Mouse (Mus musculus) hindlimb bud, embryonic 11.5 days (tissue): ENCODE data around the gene Rab22a.
"Not testable (repeated sequence)": the region's sequence is repeated elsewhere in the genome, so short reads cannot be mapped to it uniquely, and the experiment has no call there.

Source experiments
- DNase-seq: peaks from one replicate; pipeline ENCODE4 v3.0.0-alpha.2; 2012; ENCODE audit warnings: low read depth, low spot score; ENCODE audit errors: extremely low spot score

Rab22a gene

DNA sequence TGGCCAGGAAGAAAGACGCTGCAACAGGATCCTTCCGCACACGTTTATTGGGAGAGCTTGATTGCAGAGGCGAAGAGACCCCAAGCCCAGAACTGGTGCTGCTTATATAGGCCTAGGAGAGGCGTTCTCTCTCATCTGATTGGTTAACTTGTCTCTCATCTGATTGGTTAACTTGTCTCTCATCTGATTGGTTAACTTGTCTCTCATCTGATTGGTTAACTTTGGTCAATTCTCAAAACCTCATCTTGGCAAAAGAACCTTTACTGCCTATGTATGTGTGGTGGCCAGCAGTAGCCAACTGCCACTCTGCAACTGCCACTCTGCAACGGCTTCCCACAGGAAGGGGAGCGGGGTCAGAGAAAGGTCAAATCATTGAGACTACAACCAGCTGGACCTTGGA, 59.6 kb downstream of the Rab22a start, which contains the start of gene 1700010B08Rik:
TSS of gene 1700010B08Rik (plus strand) at position 301 of the 400 bp plus-strand sequence.
- not testable (repeated sequence) for DNase-seq

DNA sequence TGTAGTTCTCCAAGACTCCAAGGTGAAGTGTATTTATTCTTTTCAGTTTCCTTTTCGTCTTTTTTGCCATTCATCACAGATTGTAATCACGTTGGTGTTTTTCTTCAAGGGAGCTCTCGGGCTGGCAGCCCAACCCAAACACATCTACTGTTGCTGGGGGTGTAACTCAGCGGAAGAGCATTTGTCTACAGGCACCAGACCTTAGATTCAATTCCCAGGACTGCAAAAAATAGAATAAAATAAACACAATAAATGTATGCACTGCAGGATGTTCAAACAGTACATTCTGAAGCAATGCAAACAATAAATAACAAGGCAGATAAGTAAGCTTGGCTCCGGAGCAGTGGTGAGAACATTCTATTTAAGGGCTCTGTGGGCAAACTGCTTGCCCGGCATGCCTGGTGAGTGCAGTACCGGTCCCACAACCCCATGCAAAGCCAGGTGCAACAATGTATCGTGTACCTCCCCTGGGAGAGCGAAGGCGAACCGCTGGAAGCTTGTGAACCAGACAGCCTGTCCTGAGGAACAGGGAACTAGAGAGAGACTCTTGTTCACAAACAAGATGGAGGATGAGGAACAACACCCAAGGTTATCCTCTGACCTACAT, 62.8 kb downstream of the Rab22a start:
- DNase-seq = no peak

DNA sequence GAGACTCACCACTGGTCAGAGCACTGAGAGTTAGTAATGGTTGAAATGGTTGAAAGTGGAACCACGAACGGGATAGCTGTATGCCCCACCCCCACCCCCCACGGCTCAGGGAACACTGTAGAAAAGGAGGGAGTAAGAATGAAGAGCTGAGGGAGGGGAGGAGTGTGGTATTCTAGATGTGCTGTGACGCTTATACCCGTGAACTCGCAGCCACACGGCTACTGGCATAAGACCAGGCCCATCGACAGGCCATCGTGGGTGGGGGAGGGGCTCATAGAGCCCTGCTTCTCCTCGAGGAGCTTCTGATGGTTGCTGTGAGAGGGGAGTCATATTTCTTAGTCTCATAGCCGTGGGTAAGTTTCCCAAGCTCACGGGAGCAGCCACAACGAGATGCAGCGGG, 64.8 kb downstream of the Rab22a start:
- no peak for DNase-seq

DNA sequence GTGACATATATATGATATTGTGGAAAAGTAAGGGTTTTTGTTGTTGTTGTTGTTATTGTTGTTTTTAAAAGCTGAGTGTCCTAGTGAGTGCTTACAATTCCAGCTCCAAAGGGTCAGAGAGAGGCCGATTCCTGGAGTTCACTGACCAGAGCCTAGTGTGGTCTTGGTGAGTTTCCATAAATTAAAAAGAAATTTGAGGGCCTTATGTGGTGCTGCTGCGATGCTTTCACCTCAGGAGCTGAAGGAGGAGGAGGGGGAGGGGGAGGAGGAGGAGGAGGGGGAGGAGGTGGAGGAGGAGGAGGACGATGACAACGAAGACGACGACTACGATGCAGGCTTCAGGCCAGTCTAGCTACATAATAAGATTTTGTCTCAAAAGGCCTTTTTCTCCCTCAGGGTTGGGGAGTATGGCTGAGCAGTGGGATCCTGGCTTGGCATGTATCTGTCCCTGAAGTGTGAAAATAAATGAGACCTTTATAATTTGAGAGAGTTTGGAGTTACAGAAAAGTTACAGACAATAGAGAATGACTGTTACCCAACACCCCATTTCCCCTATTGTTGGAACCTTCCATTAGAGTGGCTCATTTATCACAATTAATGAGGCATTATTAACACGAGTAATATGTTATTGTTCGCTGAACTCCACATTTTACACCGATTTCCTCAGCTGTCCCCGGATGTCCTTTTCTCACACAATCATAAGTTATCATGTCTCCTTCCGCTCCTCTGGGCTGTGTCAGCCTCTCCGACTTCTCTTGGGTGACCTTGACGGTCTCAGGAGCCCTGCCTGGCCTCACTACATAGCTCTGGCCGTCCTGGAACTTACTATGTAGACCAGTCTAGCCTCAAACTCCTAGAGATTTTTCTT, 65.6 kb downstream of the Rab22a start:
- no peak for DNase-seq

DNA sequence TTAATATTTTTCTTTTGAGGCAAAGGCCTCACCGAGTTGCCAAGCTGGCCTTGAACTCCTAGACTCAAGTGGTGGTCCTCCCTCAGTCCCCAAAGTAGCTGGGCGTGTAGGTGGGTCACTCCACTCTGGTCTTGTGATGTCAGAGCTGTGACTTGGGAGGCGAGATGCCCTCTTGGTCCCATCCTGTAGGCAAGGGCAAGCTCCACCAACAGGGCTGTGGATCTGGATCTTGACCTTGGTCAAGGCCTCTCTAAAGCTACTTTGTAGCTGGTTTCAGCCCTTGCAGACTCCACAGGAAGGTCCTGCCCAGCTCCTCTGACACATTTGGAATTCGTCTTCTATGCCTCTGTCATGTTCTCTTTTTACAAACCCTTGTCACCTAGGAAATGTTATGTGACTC, 66.3 kb downstream of the Rab22a start:
- DNase-seq = no peak

DNA sequence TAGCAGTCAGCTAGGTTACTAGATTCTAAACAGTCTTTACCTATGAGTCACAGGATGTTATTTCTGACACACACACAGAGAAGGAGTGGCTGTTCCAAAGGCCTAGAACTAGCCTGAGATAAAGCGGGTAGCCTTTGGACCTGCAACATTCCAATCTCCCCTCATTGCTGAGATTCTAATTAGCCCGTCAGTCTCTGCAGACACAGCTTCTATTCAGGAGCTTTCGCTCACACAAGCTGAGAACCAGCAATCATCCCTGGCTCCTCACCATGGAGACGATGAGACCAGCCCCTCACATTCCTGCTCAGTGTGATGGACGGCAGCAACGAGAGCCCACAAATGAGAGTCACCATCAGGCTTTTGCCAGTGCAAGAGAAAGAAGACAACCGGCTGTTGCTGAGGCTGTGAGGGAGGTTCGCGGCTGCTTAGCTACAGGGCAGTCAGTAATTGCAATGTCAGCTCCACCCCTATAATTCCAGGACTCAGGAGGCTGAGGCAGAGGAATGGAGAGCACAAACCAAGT, 70.9 kb downstream of the Rab22a start:
- no peak for DNase-seq

DNA sequence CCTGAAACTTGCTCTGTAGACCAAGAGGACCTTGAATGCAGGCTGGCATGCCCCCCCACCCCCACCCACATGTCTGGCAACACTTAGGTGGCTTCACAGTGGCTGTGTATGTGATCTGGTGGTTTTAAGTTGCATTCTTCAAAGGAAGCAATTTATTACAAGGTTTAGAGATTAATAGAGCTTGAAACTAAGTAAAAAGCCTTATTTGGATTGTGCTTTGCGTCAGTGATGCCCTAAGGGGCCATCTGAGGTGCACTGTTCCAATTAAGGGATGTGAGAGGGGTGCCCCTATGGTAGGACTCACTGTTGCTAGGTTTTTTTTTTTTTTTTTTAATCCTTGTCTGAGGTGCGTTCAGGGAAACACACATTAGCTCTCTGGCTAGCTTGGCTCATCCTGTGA, 74.9 kb downstream of the Rab22a start:
- no peak for DNase-seq

DNA sequence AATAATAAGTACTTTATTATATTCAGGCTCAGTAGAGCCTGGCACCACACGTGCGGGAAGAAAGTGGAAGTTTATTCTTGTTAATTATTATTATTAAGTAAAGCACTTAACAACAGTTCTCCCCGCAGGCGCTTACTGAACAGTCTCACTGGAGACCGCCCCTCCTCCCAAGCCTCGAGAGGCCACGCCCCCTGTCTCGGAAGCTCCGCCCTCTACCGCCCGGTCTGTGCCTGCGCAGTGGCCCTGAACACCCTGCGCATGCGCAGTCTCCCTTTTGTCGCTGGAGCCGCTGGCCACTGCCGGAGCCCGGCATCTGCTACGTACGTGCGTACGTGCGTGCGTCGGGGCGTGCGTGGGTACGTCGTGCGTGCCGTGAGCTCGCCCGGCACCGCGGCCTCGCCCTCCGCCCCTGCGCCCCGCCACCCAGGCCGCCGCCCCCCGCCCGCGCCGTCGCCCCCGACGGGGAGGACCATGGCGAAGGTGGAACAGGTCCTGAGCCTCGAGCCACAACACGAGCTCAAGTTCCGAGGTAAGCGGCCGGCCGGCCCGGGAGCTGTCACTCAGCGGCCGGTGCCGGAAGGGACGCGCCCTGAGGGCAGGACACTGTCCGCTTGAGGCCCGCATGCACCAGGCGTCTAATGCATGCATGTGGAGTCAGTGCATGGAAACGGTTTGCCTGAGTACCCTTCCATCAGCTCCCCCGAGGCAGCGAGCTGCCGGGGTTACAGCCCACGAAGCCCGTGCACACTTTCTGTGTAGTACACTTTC, 77.8 kb downstream of the Rab22a start, which contains the start of gene Vapb:
TSS of gene Vapb (plus strand) at position 290 of the 768 bp plus-strand sequence.
- peak; percentile 94 for DNase-seq

DNA sequence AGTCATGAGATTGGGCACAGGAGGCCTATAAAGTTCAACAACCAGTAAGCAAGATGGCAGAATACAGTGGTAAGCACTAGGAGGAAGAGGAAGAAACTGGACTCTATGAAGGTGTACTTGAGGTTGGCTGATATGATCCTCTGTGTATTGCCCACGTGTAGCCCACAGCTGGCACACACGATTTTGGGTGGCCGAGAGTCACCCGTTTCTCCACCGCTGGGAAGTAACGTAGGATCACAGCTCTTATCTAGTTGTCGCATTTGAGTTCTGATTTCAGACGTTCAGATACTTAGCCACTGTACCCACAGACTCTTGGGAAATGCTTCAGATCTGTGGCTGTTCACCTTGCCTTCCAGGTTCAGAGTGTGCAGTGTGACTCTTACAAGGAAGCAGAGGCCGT, 78.7 kb downstream of the Rab22a start:
- DNase-seq = no peak

DNA sequence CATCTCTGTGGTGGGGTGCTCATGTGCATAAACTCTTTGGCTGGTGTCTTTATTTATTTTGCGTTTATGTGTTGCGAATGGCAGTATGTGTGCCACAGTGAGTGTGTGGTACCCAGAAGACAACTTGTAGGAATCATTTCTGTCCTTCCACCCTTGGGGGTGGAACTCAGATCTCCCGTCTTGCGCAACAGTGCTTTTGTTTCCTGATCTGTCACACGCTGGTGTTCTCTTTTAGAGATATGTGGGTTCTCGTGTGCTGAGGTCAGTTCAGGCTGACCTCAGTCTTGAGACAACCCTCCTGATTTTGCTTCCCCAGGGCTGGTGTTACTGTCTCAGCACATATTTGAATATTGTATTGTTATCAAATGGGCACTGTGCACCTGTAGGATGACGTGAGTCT, 79.5 kb downstream of the Rab22a start:
- no peak for DNase-seq

DNA sequence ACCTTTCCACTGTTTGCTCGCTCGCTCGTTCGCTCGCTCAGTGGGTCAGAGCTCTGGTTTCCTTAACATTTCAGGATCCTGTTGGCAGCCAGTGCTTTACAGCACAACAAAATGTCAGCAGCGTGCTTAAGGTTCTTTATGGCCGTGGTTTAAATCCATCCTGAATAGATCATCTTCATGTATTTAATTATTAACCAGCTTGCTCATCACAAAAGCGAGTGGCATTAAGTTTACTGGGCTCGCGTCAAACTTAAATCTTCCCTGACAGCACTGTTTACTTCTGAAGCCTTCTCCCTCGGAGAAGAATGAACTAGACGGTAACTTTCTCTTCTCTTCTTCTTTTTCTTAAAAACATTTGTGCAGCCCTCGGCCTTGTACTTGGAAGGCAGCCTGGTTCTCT, 82.5 kb downstream of the Rab22a start:
- no peak for DNase-seq

DNA sequence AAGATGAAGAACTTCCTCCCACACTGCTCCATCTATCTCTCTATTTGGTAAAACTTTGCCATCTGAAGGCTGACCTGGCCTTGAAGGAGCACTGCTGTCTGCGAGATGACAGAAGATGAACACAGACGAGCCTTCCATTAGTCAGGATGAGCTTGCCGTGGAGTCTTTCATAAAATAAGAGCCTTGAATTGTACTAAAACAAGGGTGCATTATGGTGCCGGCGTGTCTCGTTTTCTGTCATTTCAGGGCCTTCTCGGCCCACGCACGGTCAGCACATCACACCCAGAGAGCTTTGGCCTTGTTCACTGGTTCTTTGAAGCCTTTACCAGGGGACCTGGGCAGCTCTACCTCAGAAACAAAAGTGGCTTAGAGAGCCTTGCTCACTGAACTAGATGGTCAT, 83.2 kb downstream of the Rab22a start:
- no peak for DNase-seq

DNA sequence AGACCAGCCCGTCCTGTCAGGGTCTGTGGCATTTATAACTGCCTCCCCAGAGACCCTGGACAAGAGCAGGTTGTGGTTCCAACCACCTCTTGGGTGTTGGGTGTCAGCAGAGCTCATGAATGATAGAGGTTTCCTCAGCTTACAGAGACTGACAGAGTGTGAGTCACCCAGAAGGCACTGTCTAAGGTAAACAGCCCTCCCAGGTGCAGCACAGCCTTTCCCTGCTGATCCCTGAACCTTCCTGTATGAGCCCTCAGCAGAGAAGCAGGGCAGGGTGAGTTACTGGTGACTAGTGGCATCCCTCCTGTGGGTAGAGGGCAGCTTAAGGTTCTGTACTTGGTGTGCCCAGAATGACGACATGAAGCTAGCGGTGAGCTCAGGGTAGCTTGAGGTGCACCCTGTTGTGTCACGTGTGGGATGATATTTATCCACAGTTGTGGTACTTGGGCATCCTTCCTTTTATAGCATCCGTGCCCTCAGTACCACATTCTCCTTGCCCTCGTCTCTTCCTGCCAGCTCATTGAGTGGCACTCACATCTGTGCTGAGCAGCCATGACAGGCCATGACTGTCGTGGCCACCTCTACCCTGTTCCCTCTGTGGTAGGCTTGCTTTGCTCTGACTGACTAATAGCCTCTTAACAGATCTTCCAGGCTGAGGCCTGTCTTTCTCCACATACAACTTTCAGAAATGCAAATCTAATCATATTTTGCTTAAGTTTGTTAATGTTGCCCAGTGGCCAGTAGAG, 84.7 kb downstream of the Rab22a start:
- no peak for DNase-seq

DNA sequence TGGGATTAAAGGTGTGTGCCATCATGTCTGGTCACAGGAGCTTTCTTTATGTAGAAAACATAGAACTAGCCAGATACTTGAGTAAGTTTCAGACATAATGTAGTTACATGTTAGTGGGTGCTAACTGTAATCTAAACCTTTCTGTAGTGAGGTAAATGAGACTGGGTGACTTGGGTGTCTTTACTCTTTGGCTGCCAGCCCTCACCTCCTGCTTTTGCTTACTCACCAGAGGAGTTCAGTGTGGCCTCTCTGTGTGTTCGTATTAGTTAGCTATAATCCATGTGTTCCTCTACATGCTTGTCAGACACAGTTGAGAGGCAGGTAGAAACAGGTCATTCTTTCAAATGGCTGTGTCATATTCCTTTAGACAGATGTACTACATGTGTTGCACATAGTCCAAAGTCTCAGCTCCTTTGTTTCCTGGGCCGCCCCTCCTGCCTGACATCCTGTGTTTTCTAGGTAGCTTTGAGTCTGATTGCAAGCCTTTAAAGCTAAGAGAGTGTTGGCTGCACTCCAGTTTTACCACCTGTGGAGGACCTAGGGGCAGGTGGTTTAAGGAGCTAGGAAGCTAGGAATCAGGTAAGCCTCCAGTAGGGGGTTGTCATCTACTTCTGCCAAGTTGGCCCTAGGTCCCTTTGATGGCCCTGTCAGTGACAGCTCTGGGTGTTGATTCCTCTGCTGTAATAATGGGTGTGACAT, 89.5 kb downstream of the Rab22a start:
- no peak for DNase-seq

DNA sequence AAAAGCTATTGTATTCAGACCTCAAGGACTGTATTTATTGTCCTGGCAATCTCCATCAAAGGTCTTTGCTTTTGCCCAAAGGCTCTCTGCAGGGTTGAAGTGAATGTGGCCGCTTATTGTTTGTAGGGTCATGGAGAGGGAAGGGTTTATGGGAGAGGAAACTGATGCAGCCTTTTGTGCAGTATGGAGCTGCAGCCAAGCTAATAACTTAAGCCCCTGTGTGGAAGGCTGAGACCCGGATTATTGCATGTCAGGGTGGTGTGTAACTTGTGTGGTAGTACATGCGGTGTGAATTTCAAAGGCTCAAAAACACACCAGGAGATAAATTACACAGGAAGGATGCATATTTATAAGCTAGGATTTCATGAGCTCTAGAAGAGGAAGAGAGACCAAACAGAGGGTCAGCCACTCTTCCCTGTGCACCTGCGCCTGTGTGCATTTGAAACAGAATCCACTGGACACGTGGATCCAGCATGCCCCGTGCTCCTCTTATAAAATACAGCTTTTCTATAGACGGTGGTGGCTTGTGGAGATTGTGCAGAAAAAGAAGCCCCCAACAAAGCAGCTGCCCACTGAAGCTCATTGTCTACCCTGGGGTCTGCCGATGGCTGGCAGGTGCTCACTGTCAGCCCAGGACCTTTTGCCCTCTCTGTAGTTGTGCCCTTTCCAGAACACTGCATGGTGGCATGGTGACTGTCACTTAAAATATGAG, 96.0 kb downstream of the Rab22a start:
- DNase-seq = no peak
